Mouse (Mus musculus) liver, embryonic 11.5 days (tissue): ENCODE measurements at regions not wholly inside any gene's neighbourhood (a gene's known extent, or its start where the extent isn't known, plus 50 kb on each side); places are given as distances from the start of the nearest gene placed in this dataset.

Experiments used
- ATAC-seq: fragments of 200-750 bp; cut with Nextera tagmentation; replicated peaks from 2 replicates; pipeline ENCODE4 v1.8.0; 2017; ENCODE audit warnings: moderate number of reproducible peaks, mild to moderate bottlenecking, moderate TSS enrichment, moderate library complexity; ENCODE audit not compliant: low FRiP score
- DNase-seq: peaks from one replicate; pipeline ENCODE4 v3.0.0-alpha.2; 2017; ENCODE audit warnings: low spot score
- H3K27ac ChIP-seq: fragments of 300-500 bp; sonication (generic); 2 replicates; pipeline ENCODE4 v1.5.1; 2014; ENCODE audit warnings: mild to moderate bottlenecking, low read depth, low read length, control low read depth
- H3K27me3 ChIP-seq: fragments of 300-500 bp; sonication (generic); replicated peaks from 2 replicates; pipeline ENCODE4 v1.6.1; 2014; ENCODE audit warnings: low read length, mixed read lengths; ENCODE audit not compliant: control insufficient read depth, insufficient read depth
- H3K36me3 ChIP-seq: fragments of 300-500 bp; sonication (generic); 2 replicates; pipeline ENCODE4 v1.6.1; 2014; ENCODE audit warnings: mild to moderate bottlenecking, low read length, moderate library complexity, mixed read lengths; ENCODE audit not compliant: control insufficient read depth, insufficient read depth
- H3K4me1 ChIP-seq: fragments of 300-500 bp; sonication (generic); replicated peaks from 2 replicates; pipeline ENCODE4 v1.6.1; 2014; ENCODE audit warnings: low read length, mixed read lengths; ENCODE audit not compliant: control insufficient read depth, insufficient read depth
- H3K4me2 ChIP-seq: fragments of 300-500 bp; sonication (generic); 2 replicates; pipeline ENCODE4 v1.6.1; 2014; ENCODE audit warnings: mild to moderate bottlenecking, control low read depth, moderate library complexity
- H3K4me3 ChIP-seq: fragments of 300-500 bp; sonication (generic); 2 replicates; pipeline ENCODE4 v1.5.1; 2014; ENCODE audit warnings: low read depth, low read length, control low read depth
- H3K9ac ChIP-seq: fragments of 300-500 bp; sonication (generic); 2 replicates; pipeline ENCODE4 v1.6.1; 2014; ENCODE audit warnings: low read depth, low read length, control low read depth
- H3K9me3 ChIP-seq: fragments of 300-500 bp; sonication (generic); 2 replicates; pipeline ENCODE4 v1.6.1; 2016; ENCODE audit warnings: low read length, inconsistent platforms, mixed read lengths; ENCODE audit not compliant: control insufficient read depth
- WGBS: fragments of 180-500 bp; shearing (Covaris S2); extraction: QIAGEN DNeasy Blood & Tissue Kit; methylation state at CpG from one replicate; pipeline ENCODE4 v1.1.7; 2014; 5-methylcytosine and 5-hydroxymethylcytosine counted together

DNA sequence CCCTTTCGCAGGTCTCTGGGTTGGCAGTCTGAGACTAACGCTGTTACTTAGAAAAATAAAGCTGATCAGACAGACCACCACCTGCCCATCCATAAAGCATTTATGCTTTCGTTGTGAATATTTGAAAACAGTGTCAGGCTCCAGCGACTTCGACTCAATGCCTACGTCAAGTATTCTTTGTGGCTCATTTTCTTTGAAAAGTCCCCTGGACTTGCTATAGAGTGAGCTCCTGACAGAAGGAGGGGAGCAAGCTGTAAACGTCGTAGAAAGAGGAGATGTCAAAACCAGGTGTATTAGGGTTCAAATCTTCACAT lies 135.5 kb upstream of the Btg1 start:
- H3K9me3 ChIP-seq = no peaks in the 10 kb centered on the region
- no peaks in the 10 kb centered on the region for H3K36me3 ChIP-seq
- no peak for ATAC-seq
- 81% methylated on average over 8 of the region's 8 CpGs for WGBS
- DNase-seq = no peak
- no peaks in the 10 kb centered on the region for H3K4me1 ChIP-seq
- no peaks in the 10 kb centered on the region for H3K27me3 ChIP-seq
- H3K4me3 ChIP-seq = no peak overlapping the region
- no peak overlapping the region for H3K9ac ChIP-seq
- no peak overlapping the region for H3K27ac ChIP-seq
- H3K4me2 ChIP-seq = no peak overlapping the region

- H3K27me3 ChIP-seq = no peaks in the 10 kb centered on the region
- no peak overlapping the region for H3K4me2 ChIP-seq
- no peak for DNase-seq
- H3K4me1 ChIP-seq = no peaks in the 10 kb centered on the region
- H3K4me3 ChIP-seq = no peak overlapping the region
- no peak overlapping the region for H3K27ac ChIP-seq
- 89% methylated on average over 3 of the region's 3 CpGs for WGBS
- H3K36me3 ChIP-seq = no peaks in the 10 kb centered on the region
- H3K9ac ChIP-seq = no peak overlapping the region
- ATAC-seq = no peak
- no peaks in the 10 kb centered on the region for H3K9me3 ChIP-seq
These were observed 130.1 kb upstream of the Btg1 start for GRCm38 (mm10) chr10:96486724-96487123.

DNA sequence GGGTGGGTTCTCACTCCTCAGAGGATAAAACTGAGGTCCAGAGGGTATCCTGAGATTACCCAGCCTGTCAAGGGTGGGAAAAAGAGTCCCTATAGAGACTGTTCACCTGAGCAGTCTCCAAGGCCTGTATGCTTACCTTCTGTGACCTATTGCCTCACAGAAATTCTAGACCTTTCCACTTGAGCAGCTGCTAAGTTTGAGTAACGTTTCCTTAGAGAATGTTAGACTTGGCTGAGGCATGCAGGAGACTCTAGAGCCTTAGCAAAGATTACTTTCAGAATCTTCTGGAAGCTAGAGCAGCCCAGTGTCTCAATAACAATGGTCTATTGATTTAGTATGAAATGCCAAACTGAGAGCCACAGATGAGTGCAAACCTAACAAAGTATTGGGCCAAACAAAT lies 123.1 kb upstream of the Btg1 start:
- no peaks in the 10 kb centered on the region for H3K9me3 ChIP-seq
- H3K4me2 ChIP-seq = no peak overlapping the region
- no peak for DNase-seq
- no peak overlapping the region for H3K27ac ChIP-seq
- no peaks in the 10 kb centered on the region for H3K27me3 ChIP-seq
- H3K4me3 ChIP-seq = no peak overlapping the region
- no peaks in the 10 kb centered on the region for H3K36me3 ChIP-seq
- no peaks in the 10 kb centered on the region for H3K4me1 ChIP-seq
- no peak for ATAC-seq
- WGBS = 66% methylated on average over 1 of the region's 1 CpGs
- no peak overlapping the region for H3K9ac ChIP-seq

DNA sequence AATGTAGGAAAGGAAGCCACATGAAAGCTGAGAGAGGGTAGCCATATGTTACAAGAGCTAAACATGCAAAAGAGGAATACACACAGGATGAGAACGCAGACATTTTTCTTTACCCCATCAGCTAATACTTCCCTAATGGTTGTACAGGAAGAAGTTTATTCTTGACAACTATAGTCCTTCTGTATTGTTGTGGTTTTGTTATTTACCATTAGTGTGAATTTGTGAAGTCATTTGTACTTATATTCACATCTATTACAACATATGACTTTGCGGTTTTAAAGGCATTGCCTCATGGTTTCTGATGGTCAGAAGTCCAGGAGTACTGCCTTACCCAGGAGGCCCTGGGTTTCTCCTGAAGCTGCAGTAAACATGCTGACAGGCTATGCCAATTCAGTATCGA lies 120.1 kb upstream of the Btg1 start:
- Histone ChIP-seq H3K4me2 (no peak overlapping the region), H3K9me3 (no peaks in the 10 kb centered on the region), H3K27ac (no peak overlapping the region), H3K4me3 (no peak overlapping the region), H3K36me3 (no peaks in the 10 kb centered on the region), H3K9ac (no peak overlapping the region), H3K4me1 (no peaks in the 10 kb centered on the region), H3K27me3 (no peaks in the 10 kb centered on the region)
- ATAC-seq = no peak
- no peak for DNase-seq
- WGBS = 82% methylated on average over 3 of the region's 3 CpGs

DNA sequence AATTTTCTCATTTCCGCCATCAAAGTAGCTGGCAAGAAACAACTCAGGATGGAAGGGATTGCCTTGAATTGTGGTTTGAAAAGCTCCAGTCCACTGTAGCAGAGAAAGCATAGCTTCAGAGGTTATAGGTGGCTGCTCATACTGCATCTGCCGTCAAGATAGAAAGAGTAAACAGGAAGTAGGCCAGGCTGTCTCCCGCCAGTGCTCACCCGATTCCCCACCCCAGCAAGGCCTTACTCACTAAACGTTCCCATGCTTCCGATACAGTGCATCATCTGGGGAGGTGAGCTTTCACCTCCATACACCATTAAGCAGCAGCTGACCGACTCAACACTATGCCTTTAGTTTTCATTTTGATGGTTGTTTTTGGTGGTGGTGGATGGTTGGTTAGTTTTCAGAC lies 119.3 kb upstream of the Btg1 start:
- Histone ChIP-seq H3K4me2 (no peak overlapping the region), H3K36me3 (no peaks in the 10 kb centered on the region), H3K27ac (no peak overlapping the region), H3K4me1 (no peaks in the 10 kb centered on the region), H3K27me3 (no peaks in the 10 kb centered on the region), H3K4me3 (no peak overlapping the region), H3K9ac (no peak overlapping the region), H3K9me3 (no peaks in the 10 kb centered on the region)
- 86% methylated on average over 7 of the region's 7 CpGs for WGBS
- no peak for ATAC-seq
- no peak for DNase-seq

- Histone ChIP-seq H3K27me3 (no peaks in the 10 kb centered on the region), H3K36me3 (no peaks in the 10 kb centered on the region), H3K4me3 (no peak overlapping the region), H3K4me2 (no peak overlapping the region), H3K9ac (no peak overlapping the region), H3K27ac (no peak overlapping the region), H3K4me1 (no peaks in the 10 kb centered on the region), H3K9me3 (no peaks in the 10 kb centered on the region)
- DNase-seq = no peak
- no peak for ATAC-seq
- WGBS = 82% methylated on average over 2 of the region's 2 CpGs
These were observed 117.5 kb upstream of the Btg1 start for GRCm38 (mm10) chr10:96499274-96499673.

DNA sequence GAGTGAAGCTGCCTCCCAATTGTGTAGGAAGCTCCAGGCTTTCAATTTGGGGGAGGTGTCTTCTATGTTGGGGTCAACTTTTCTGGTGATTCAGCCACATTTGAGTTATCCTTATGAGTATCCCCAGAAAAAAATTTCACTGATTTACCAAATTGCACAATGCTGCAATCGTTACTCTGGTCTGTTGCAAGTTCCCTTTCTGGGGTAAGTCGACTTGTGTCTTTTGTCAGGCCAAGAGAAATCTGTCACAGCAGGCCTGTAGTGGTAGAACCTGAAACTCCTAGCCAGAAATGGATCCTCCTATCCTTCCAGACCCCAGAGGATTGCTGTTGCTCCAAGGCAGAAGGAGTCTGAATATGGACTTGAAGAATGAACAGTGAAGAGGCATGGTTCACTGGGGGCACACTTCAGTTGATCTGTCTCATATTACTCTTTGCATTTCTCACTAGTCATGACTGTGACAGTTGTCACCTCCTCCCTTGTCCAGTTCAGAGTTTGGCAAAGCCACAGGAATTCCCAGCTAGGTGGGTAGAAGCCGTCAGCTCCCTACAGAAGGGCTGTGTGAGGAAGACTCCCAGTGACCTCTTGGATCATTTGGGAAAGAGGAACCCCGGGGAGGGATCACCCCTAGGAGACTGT lies 114.6 kb upstream of the Btg1 start:
- no peaks in the 10 kb centered on the region for H3K36me3 ChIP-seq
- no peaks in the 10 kb centered on the region for H3K27me3 ChIP-seq
- no peak overlapping the region for H3K4me2 ChIP-seq
- H3K9ac ChIP-seq = no peak overlapping the region
- ATAC-seq = no peak
- no peak for DNase-seq
- WGBS = 58% methylated on average over 4 of the region's 4 CpGs
- H3K27ac ChIP-seq = no peak overlapping the region
- H3K4me3 ChIP-seq = no peak overlapping the region
- H3K9me3 ChIP-seq = no peaks in the 10 kb centered on the region
- H3K4me1 ChIP-seq = no peaks in the 10 kb centered on the region

- Histone ChIP-seq H3K9me3 (no peaks in the 10 kb centered on the region), H3K9ac (no peak overlapping the region), H3K27me3 (no peaks in the 10 kb centered on the region), H3K4me3 (no peak overlapping the region), H3K27ac (no peak overlapping the region), H3K4me2 (no peak overlapping the region), H3K4me1 (no peaks in the 10 kb centered on the region), H3K36me3 (no peaks in the 10 kb centered on the region)
- ATAC-seq = no peak
- 73% methylated on average over 6 of the region's 6 CpGs for WGBS
- no peak for DNase-seq
These were observed 114.1 kb upstream of the Btg1 start for GRCm38 (mm10) chr10:96502736-96503135.

GRCm38 (mm10) chr10:96504340-96504739 lies 112.5 kb upstream of the Btg1 start:
- H3K4me1 ChIP-seq = no peaks in the 10 kb centered on the region
- H3K27me3 ChIP-seq = no peaks in the 10 kb centered on the region
- WGBS = 83% methylated on average over 8 of the region's 8 CpGs
- no peaks in the 10 kb centered on the region for H3K9me3 ChIP-seq
- DNase-seq = no peak
- no peak overlapping the region for H3K9ac ChIP-seq
- H3K36me3 ChIP-seq = no peaks in the 10 kb centered on the region
- no peak overlapping the region for H3K4me2 ChIP-seq
- no peak overlapping the region for H3K27ac ChIP-seq
- H3K4me3 ChIP-seq = no peak overlapping the region
- ATAC-seq = no peak
